Mouse (Mus musculus) spleen, adult 12 weeks (tissue): ENCODE measurements around the gene Anapc15-ps.
"Not testable (repeated sequence)": the region's sequence is repeated elsewhere in the genome, so short reads cannot be mapped to it uniquely, and the experiment has no call there.

Experiments used
- DNase-seq: peaks from one replicate; pipeline ENCODE4 v3.0.0; 2022; ENCODE audit warnings: low spot score

The Anapc15-ps gene

DNA sequence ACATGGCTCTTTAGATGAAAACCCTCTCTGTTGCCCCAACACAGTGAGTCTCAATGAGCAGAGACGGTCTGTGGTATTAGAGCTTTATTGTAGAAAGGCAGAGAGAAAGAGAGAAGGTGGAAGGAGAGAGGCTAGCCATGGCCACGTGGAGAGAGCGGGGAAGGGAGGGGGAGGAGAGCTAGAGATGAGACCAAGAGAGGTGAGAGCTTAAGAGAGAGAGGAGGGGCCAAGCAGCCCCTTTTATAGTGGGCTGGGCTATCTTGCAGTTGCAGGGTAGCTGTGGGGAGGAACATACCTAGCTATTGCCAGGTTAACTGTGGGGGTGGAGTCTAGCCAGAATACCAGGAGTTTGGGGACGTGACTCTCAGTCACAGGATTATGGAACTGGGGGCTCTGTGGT lies 43.1 kb downstream of the Anapc15-ps start:
- not testable (repeated sequence) for DNase-seq

DNA sequence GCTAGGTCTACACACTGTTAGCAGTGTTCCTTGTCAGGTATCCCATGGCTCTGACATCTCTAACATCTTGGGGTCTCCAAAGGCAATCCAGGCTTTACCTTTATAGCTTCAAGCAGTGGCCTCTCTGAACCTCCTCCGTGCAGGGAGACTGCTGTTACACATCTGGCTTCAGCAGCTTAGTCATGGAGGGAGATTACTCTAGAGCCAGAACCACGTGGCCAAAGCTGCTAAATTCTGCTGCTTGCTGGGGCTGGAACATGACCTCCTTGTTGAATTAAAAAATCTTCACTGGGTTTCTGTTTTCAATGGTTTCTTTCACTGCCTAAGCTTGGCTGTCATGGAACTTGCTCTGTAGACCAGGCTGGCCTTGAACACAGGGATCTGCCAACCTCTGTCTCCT lies 44.9 kb downstream of the Anapc15-ps start:
- no peak for DNase-seq

DNA sequence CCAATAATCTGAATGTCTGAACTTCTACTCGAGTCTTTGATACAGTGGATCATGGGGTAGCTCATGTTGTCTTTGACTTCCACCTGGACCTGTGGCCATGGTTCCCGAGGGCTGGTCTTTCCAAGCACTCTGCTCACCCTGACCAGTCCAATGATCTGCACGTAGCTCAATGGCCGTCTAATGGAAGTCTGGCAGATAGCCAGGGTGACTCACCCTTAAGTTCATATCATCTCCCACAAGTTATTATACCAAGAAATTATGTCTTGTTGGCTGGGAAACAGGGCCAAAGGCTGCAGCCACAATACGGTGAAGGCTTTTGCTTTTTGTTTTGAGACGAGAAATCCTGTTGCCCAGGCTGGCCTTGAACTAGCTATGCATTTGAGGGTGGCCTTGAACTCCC lies 45.9 kb downstream of the Anapc15-ps start:
- no peak for DNase-seq

GRCm38 (mm10) chr10:95625300-95625699 lies 48.0 kb downstream of the Anapc15-ps start:
- no peak for DNase-seq

DNA sequence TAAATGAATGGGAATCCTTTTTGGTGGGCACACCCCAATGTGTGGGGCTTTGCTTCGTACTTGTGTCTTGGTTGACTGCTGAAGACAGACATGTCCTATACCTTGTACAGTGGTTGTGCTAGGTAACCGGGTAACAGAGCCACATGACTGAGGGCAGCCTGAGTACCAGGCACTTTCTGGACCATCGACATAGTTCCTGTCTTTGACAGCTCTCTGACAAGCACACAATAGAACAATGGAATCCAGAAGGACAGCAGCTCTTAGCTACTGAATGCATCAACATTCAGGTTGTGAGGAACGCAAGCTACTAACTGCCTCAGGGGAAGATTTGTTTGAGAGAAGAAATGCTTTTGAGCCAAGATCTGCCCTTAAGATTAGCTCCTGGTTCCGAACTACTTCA lies 49.2 kb downstream of the Anapc15-ps start:
- DNase-seq, result no peak

GRCm38 (mm10) chr10:95623518-95623905 lies 49.7 kb downstream of the Anapc15-ps start:
- DNase-seq, result no peak
